Mouse (Mus musculus) forebrain, embryonic 10.5 days (tissue): ENCODE measurements around the gene Ghdc. TPM values are rescaled to one million over a fixed set of nuclear protein-coding genes. Genes with fewer than 3 reads are reported as not detected.

ENCODE experiments used
- DNase-seq: peaks from one replicate; pipeline ENCODE4 v3.0.0-alpha.2; 2017; ENCODE audit warnings: low spot score; ENCODE audit errors: extremely low spot score
- H3K27ac ChIP-seq: fragments of 300-500 bp; sonication (generic); 2 replicates; pipeline ENCODE4 v1.5.1; 2016; ENCODE audit warnings: mild to moderate bottlenecking
- H3K27me3 ChIP-seq: fragments of 300-500 bp; sonication (generic); 2 replicates; pipeline ENCODE4 v1.6.1; 2016; ENCODE audit warnings: mild to moderate bottlenecking; ENCODE audit not compliant: poor library complexity, severe bottlenecking
- H3K36me3 ChIP-seq: fragments of 300-500 bp; sonication (generic); replicated peaks from 2 replicates; pipeline ENCODE4 v1.6.1; 2016; ENCODE audit warnings: mild to moderate bottlenecking, moderate library complexity
- H3K4me1 ChIP-seq: fragments of 300-500 bp; sonication (generic); 2 replicates; pipeline ENCODE4 v1.6.1; 2016
- H3K4me3 ChIP-seq: fragments of 300-500 bp; sonication (generic); 2 replicates; pipeline ENCODE4 v1.5.1; 2016; ENCODE audit warnings: mild to moderate bottlenecking, moderate library complexity
- H3K9me3 ChIP-seq: fragments of 300-500 bp; sonication (generic); 2 replicates; pipeline ENCODE4 v1.6.1; 2016; ENCODE audit warnings: mild to moderate bottlenecking, moderate library complexity
- WGBS: fragments of 180-500 bp; shearing (Covaris S2); methylation state at CpG from one replicate; pipeline ENCODE4 v1.1.7; 2016; 5-methylcytosine and 5-hydroxymethylcytosine counted together
- polyA plus RNA-seq: library from polyadenylated mRNA; unstranded; fragments of >200 nt; fragmentation: Nextera tagmentation; extraction: Ambion mirVana; gene quantifications from 2 replicates; pipeline ENCODE4 v1.2.1, GENCODE M21; 2016

Ghdc gene
- polyA plus RNA-seq, 1 experiment from 2014 or later = 2.8 TPM

DNA sequence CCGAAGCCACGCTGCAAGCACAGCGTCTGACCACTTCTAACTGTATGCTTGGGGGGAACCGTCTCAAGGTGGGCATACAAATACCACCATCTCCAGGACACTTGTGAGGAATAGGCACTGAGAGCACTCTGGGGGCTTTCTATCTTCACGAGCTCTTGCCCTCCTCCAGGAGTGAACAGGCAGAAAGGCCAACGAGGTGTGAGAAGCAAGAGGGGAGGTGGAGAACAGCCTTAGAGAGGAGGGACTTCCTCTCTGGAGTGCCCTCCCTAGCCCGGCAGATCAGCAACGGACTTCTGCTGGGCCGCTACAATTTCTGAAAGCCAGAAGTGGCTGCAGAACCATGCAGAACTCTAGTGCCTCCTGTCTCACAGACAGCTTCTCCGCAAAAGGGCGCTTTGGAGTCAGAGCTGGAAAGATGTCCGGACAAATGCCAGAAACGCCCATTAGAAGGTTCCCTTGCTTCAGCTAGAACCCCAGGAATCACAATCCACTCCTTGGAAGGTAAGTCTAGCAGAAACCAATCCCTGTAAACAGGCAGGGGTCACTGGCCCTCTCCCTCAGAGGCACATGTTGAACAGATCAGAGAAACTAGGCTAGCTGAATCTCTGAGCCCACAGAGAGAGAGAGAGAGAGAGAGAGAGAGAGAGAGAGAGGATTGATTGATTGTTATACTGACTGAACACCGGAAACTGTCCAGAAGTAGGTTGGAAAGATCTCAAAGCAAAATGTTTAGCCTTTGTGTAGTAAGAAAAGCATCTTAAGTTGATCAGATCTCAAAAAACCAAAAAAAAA lies 34.6 kb downstream of the Ghdc start:
- Histone ChIP-seq H3K9me3 (no peaks in the 10 kb centered on the region), H3K36me3 (peaks cover 24% of the 10 kb centered on the region), H3K27ac (no peak overlapping the region), H3K27me3 (no peaks in the 10 kb centered on the region), H3K4me1 (peaks cover 28% of the 10 kb centered on the region), H3K4me3 (peak overlapping the region; percentile 78)
- WGBS = 81% methylated on average over 14 of the region's 14 CpGs
- DNase-seq = no peak

DNA sequence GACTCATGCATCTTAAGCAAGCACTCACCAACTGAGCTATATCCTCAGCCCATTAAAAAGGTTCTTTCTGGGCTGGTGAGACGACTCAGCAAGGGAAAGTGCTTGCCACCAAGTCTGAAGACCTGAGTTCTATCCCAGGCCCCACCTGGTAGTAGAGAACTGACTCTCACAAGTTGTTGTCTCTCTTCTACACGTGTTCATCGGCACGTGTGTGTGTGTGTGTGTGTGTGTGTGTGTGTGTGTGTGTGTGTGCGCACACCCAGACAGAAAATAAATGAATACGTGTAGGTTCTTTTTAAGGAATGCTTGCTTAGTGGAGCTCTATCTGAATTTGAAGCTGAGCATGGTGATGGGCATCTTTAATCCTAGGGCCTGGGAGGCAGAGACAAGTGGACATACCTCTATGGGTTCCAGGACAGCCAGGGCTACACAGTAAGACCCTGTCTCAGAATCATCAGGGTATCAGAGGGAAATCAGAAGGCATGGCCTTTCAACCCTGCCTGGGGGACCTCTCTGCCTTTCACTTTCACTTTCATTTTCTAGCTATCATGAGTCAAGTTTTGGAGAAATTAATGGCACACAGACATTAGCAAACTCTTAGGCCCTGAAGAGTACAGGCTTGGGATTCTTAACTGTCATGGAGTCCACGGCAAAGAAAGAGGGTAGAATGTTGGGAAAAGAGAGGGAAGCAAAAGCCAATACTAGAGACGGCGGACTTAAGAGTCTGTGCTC lies 35.5 kb downstream of the Ghdc start:
- DNase-seq = no peak
- Histone ChIP-seq H3K4me3 (peak overlapping the region; percentile 78; the same call in 1 of the 2 replicates), H3K9me3 (no peaks in the 10 kb centered on the region), H3K27me3 (no peaks in the 10 kb centered on the region), H3K36me3 (peaks cover 29% of the 10 kb centered on the region), H3K4me1 (peaks cover 28% of the 10 kb centered on the region), H3K27ac (no peak overlapping the region)
- 92% methylated on average over 9 of the region's 9 CpGs for WGBS

DNA sequence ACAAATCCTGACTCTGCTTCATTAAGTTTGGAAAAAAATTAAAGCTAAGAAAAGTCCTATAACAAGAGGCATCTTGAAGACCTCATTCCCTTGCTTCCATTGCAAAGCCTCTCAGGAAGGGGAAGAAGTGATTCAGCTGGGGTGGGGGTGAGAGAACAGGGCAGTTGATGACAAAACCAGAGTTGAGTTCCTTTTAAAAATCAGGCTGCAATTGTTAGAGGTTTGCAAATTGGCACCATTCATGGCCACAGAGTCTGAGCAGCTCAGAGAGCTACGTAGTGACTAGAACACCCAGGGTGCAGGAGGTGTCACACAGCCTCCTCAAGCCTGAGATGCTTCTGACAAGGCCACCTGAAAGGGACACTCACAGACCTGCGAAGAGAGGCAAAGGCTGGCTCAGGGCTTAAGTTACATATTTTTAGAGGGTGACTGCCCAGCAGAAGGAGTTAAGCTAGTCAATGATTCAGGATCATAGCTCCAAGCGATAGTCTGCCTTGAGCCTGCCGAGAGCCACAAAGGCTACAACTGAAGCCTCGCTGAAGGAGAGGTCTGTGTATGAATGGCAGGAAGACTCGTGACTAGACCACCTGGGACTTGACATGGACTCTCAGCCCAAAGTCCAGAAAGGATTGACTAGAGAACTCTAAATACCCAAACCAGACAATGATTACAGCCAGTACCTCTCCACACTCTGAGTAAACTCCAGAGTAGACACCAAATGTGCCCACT lies 40.1 kb downstream of the Ghdc start:
- Histone ChIP-seq H3K4me3 (no peak overlapping the region), H3K27me3 (no peaks in the 10 kb centered on the region), H3K36me3 (peaks cover 58% of the 10 kb centered on the region), H3K9me3 (no peaks in the 10 kb centered on the region), H3K27ac (no peak overlapping the region), H3K4me1 (peaks cover 3% of the 10 kb centered on the region)
- WGBS = 89% methylated on average over 6 of the region's 6 CpGs
- no peak for DNase-seq

DNA sequence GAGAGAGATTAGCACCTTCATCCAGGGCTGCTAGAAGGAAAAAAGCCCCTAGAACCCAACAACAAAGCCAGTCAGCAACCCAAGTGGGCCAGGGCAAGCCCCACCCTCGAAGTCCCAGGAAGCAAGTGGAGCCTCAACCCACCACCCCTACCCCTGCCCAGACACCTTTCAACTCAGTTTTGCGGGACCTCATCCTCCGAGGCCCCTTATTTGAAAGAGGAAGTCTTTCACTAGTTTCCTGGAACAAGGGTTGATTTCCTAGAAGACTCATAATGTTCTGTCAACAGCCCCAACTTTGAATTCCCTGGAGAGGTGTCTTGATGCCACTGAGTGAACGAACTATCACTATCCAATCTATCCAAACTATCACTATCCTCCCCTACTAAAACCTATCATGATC lies 40.8 kb downstream of the Ghdc start:
- peaks cover 54% of the 10 kb centered on the region for H3K36me3 ChIP-seq
- no peak for DNase-seq
- H3K9me3 ChIP-seq = no peaks in the 10 kb centered on the region
- H3K4me3 ChIP-seq = no peak overlapping the region
- H3K27ac ChIP-seq = no peak overlapping the region
- peaks cover 6% of the 10 kb centered on the region for H3K4me1 ChIP-seq
- no peaks in the 10 kb centered on the region for H3K27me3 ChIP-seq
- WGBS = 92% methylated on average over 4 of the region's 4 CpGs

DNA sequence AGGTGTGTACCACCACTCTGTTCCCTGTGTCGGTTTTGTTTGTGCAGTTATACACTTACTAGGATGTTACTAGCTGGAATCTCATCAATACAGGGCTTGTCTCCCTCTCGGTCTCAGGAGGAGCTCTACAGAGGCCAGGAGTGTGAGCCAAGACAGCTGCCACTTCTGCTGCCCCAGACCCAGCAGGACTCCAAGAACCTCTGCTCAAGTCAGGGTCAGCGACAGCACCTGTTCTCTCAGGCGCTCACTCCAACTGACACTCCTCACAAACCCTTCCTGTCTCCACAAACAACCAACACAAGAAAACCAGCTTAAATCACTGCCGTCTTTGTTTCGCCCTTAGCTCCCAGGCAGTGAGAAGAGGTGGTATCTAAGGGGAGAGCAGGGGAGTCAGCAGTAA lies 42.2 kb downstream of the Ghdc start:
- Histone ChIP-seq H3K4me3 (no peak overlapping the region), H3K36me3 (peaks cover 52% of the 10 kb centered on the region), H3K27me3 (no peaks in the 10 kb centered on the region), H3K9me3 (no peaks in the 10 kb centered on the region), H3K27ac (no peak overlapping the region), H3K4me1 (peaks cover 15% of the 10 kb centered on the region)
- 87% methylated on average over 6 of the region's 6 CpGs for WGBS
- DNase-seq = no peak

DNA sequence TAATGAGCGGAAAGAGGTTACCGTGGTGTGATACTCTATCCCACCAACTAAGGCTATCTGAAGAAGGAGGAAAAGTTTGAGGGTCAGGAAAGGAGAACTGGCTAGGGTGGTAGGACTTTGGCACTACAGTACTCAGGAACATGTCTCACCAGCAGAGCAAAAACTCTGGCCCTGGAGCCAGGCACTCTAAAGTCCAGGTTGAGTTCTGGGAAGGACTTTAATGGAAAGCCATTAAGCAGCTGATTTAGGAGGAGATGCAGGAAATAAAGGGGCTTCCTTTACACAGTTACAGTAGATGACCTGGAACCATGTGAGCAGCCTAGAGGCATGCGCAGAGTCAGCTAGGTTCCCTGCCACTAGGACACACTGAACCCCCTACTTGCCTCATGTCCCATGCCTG lies 43.6 kb downstream of the Ghdc start:
- no peak for DNase-seq
- 93% methylated on average over 3 of the region's 3 CpGs for WGBS
- no peaks in the 10 kb centered on the region for H3K9me3 ChIP-seq

DNA sequence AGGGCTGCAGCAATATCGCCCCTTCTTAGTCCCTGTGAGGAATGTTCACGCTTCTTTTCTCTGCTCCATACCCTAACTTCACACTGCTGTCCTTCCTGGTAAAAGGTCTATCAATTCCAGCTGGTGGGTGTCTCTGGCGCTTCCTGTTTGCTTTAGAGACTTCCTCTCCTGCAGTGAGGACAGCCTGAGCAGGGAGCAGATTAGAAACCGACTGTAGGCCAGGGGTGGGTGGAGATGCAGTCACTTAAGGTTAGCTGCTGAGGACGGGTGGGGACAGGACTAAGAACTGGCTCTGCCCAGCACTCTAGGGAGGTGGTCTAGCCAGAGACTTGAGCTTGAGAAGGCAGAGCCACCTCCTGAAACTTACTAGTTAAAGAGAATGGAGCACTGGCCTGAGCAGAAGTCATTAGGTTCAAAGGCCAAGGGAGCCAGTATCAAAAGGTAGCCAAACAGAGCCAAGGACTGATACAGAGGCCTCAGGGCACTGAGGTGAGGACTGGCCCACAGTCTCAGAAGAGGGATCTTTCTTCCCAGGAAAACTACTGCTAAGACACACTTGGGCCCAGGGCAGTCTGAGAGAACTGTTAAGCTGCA lies 45.7 kb downstream of the Ghdc start:
- no peak for DNase-seq
- WGBS = 54% methylated on average over 5 of the region's 5 CpGs
- peaks cover 36% of the 10 kb centered on the region for H3K36me3 ChIP-seq

More for the DNA sequence above, 43.6 kb downstream of the Ghdc start:
- Histone ChIP-seq H3K36me3 (peaks cover 40% of the 10 kb centered on the region), H3K4me3 (no peak overlapping the region), H3K27ac (no peak overlapping the region), H3K4me1 (peaks cover 23% of the 10 kb centered on the region), H3K27me3 (no peaks in the 10 kb centered on the region)

DNA sequence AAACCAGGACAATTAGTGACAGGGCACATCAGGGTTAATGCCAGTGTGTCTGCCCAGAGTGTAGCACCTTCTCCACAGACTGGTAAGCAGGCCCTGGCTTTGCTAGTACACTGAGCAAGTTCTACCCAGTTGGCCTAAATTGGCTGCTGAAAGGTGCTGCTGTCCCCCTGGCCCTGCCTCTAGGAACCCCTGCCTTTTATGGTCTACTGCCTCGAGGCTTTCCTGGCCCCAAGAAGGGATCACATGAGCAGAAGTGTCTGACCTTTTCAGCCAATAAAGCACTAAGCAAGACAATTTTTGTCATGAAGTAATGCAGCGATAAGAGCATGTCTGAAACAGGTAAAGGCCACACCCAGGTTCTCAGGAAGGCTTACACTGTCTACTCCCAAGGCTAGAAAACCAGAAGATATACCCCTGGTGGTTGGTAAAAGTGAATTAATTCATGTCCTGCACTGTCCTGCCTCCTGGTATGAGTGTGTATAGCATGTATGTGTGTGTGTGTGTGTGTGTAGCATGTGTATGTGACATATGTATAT lies 48.2 kb downstream of the Ghdc start:
- no peaks in the 10 kb centered on the region for H3K27me3 ChIP-seq
- peaks cover 36% of the 10 kb centered on the region for H3K36me3 ChIP-seq
- H3K27ac ChIP-seq = peak overlapping the region; percentile 60; the same call in 1 of the 2 replicates
- WGBS = 66% methylated on average over 2 of the region's 2 CpGs
- peaks cover 49% of the 10 kb centered on the region for H3K4me1 ChIP-seq
- no peaks in the 10 kb centered on the region for H3K9me3 ChIP-seq
- H3K4me3 ChIP-seq = no peak overlapping the region
- DNase-seq = no peak

More for the DNA sequence above, 45.7 kb downstream of the Ghdc start:
- Histone ChIP-seq H3K27ac (peak overlapping the region; percentile 54), H3K4me3 (no peak overlapping the region; the same call in 1 of the 2 replicates), H3K4me1 (peaks cover 45% of the 10 kb centered on the region), H3K27me3 (no peaks in the 10 kb centered on the region), H3K9me3 (no peaks in the 10 kb centered on the region)

DNA sequence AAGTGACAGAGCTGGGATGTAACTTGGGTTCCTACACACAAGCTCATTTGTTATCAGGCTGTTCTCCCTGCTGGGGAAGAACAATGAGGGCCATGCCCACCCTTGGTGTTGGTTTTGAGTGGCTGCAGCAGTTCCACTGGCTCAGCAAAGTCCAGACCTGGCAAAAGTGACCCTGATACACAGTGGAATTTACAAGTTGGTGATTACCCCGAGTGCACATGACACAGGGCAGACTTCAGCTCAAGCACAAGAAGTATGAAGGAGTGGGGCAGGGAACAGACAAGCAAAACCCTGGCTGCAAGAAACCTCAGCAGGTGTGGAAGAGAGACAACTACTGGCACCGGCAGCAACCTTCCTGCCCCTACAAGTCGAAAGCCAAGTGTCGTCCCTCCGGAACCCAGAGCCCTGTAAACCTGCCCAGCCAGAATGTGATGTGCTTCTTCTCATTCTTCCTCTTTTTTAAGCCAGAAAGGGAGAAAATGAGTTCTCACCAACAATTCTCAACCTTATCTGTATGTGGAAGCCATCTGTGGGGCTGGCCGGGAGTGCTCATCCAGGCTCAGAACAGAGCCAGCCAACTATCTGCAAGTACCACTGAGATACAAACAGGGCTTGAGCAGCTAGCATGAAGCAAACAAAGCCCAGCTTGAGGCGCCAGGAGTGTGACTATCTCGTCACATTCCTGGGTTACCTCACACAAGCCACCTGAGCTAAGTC lies 48.8 kb downstream of the Ghdc start:
- no peak for DNase-seq
- H3K9me3 ChIP-seq = no peaks in the 10 kb centered on the region
- 79% methylated on average over 8 of the region's 8 CpGs for WGBS
- H3K27ac ChIP-seq = peak overlapping the region; percentile 60; the same call in 1 of the 2 replicates
- no peaks in the 10 kb centered on the region for H3K27me3 ChIP-seq
- H3K4me3 ChIP-seq = no peak overlapping the region
- H3K36me3 ChIP-seq = peaks cover 36% of the 10 kb centered on the region
- H3K4me1 ChIP-seq = peaks cover 49% of the 10 kb centered on the region

DNA sequence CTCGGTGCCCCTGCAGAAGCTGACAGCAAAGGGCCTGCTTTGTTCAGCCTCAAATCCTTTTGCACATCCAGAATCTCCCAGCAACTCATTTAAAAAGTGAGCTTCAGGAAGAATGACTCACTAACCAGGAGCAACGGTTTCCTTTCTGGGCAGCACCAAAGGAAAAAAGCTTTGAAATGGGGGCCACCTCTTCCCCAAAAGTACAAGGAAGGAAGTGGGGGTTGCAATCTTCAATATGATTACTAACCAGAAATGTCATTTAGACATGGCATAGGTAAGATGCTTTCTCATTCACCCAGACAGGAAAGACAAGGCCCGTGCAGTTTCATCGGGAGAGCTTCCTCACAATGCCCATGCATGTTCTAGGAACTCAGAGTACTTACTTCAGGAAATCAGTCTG lies 49.5 kb downstream of the Ghdc start:
- WGBS = 66% methylated on average over 4 of the region's 4 CpGs
- no peak for DNase-seq
- H3K4me3 ChIP-seq = no peak overlapping the region
- no peaks in the 10 kb centered on the region for H3K27me3 ChIP-seq
- peak overlapping the region; percentile 60; the same call in 1 of the 2 replicates for H3K27ac ChIP-seq
- H3K36me3 ChIP-seq = peaks cover 43% of the 10 kb centered on the region
- H3K4me1 ChIP-seq = peaks cover 49% of the 10 kb centered on the region
- no peaks in the 10 kb centered on the region for H3K9me3 ChIP-seq

DNA sequence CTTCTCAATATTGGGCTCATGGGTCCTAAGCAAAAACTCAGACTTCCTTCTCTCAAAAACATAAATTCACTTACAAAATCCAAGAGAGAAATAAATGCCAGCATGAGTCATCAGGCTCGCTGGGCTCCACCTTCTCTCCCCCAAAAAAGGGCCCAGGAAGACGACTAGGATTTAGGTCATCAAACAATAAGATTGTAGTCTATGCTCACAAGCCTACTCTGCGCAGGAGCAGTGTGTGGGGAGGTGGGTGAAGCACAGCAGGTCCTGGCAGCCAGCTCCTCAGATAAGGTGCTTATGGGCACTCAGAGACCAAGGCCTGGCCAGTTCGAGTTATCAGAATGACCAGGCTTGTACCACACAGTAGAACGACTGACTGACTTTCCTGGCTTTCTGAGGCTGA lies 50.4 kb downstream of the Ghdc start:
- no peak for DNase-seq
- no peak overlapping the region for H3K4me3 ChIP-seq
- peaks cover 50% of the 10 kb centered on the region for H3K4me1 ChIP-seq
- WGBS = 84% methylated on average over 5 of the region's 5 CpGs
- H3K36me3 ChIP-seq = peaks cover 52% of the 10 kb centered on the region
- H3K27me3 ChIP-seq = no peaks in the 10 kb centered on the region
- no peaks in the 10 kb centered on the region for H3K9me3 ChIP-seq
- peak overlapping the region; percentile 60; the same call in 1 of the 2 replicates for H3K27ac ChIP-seq
